Mouse (Mus musculus) CH12.LX (cell line): ENCODE results near the gene Olfr1178. TPM values are rescaled to one million over a fixed set of nuclear protein-coding genes. Genes with fewer than 3 reads are reported as not detected.

ENCODE experiments used
- DNase-seq: peaks from one replicate; pipeline ENCODE4 v3.0.0-alpha.2; 2013; ENCODE audit errors: extremely low read depth
- H3K27ac ChIP-seq: 2 replicates; pipeline ENCODE4 v1.5.1; 2012; ENCODE audit warnings: low read depth, mild to moderate bottlenecking, control low read depth, moderate library complexity; ENCODE audit not compliant: insufficient read depth
- H3K27me3 ChIP-seq: replicated peaks from 2 replicates; pipeline ENCODE3; 2012; ENCODE audit warnings: inconsistent platforms
- H3K36me3 ChIP-seq, 2 experiments: replicated peaks in 1 of 2; 2 replicates each; pipeline versions ENCODE3 to v1.6.1; 2012; ENCODE audit warnings: inconsistent platforms in 1 of 2, low read length in 1 of 2, mild to moderate bottlenecking in 1 of 2, mixed read lengths in 1 of 2, moderate library complexity in 1 of 2; ENCODE audit not compliant: control insufficient read depth in 1 of 2, insufficient read depth in 1 of 2
- H3K4me1 ChIP-seq, 2 experiments: 2 replicates each; pipeline ENCODE4 v1.6.1; 2012; ENCODE audit warnings: inconsistent platforms in 1 of 2, moderate library complexity in 1 of 2; ENCODE audit not compliant: insufficient read depth in 2 of 2, control insufficient read depth in 1 of 2
- H3K4me2 ChIP-seq: 2 replicates; pipeline ENCODE4 v1.6.1; 2012; ENCODE audit warnings: low read depth, mild to moderate bottlenecking, control low read depth; ENCODE audit not compliant: poor library complexity, insufficient read depth, severe bottlenecking
- H3K4me3 ChIP-seq, 3 experiments: fragments of 150-350 bp in 1 of 3; sonication (generic) in 1 of 3; replicated peaks in 1 of 3; 2 replicates each; pipeline versions ENCODE3 to v1.5.1; 2011 to 2012; ENCODE audit warnings: low read depth in 2 of 3, low read length in 2 of 3, mild to moderate bottlenecking in 2 of 3, moderate library complexity in 2 of 3, control low read depth in 1 of 3, improper control_type of control experiment in 1 of 3, inconsistent platforms in 1 of 3, mixed read lengths in 1 of 3; ENCODE audit not compliant: poor library complexity in 1 of 3
- H3K79me2 ChIP-seq: replicated peaks from 2 replicates; pipeline ENCODE4 v1.6.1; 2012; ENCODE audit warnings: mild to moderate bottlenecking, moderate library complexity; ENCODE audit not compliant: control insufficient read depth, poor library complexity, insufficient read depth, severe bottlenecking; ENCODE audit errors: extremely low read depth
- H3K9ac ChIP-seq: 2 replicates; pipeline ENCODE4 v1.6.1; 2012; ENCODE audit warnings: low read depth, mild to moderate bottlenecking, control low read depth, moderate library complexity; ENCODE audit not compliant: insufficient read depth
- H3K9me3 ChIP-seq: replicated peaks from 2 replicates; pipeline ENCODE3; 2012; ENCODE audit warnings: low read length, inconsistent platforms, mixed read lengths
- CHD2 ChIP-seq: IDR thresholded peaks from 2 replicates; pipeline ENCODE4 v1.6.1; 2011; ENCODE audit warnings: low read length, improper control_type of control experiment
- CTCF ChIP-seq, 2 experiments: IDR thresholded peaks in 1 of 2; conservative IDR thresholded peaks in 1 of 2; 2 replicates each; pipeline ENCODE4 v1.5.1; 2011 to 2012; ENCODE audit warnings: low read depth in 2 of 2, low read length in 2 of 2, improper control_type of control experiment in 1 of 2, inconsistent platforms in 1 of 2, mild to moderate bottlenecking in 1 of 2, moderate library complexity in 1 of 2
- ELF1 ChIP-seq: IDR thresholded peaks from 2 replicates; pipeline ENCODE4 v1.6.1; 2014; ENCODE audit warnings: low read depth, mild to moderate bottlenecking, inconsistent platforms, low read length, improper control_type of control experiment
- GABPA ChIP-seq: IDR thresholded peaks from 2 replicates; pipeline ENCODE4 v1.6.1; 2012; ENCODE audit warnings: low read depth, low read length, improper control_type of control experiment, inconsistent platforms; ENCODE audit not compliant: insufficient replicate concordance
- HCFC1 ChIP-seq: IDR thresholded peaks from 2 replicates; pipeline ENCODE4 v1.6.1; 2012; ENCODE audit warnings: low read depth, mild to moderate bottlenecking, inconsistent platforms, low read length, improper control_type of control experiment
- JUN ChIP-seq: IDR thresholded peaks from 2 replicates; pipeline ENCODE4 v1.6.1; 2011; ENCODE audit warnings: low read depth, mild to moderate bottlenecking, low read length, improper control_type of control experiment, moderate library complexity; ENCODE audit not compliant: insufficient read depth
- JUND ChIP-seq: conservative IDR thresholded peaks from 2 replicates; pipeline ENCODE4 v1.6.1; 2011; ENCODE audit warnings: low read depth, low read length, improper control_type of control experiment
- MAFK ChIP-seq: IDR thresholded peaks from 2 replicates; pipeline ENCODE4 v1.6.1; 2011; ENCODE audit warnings: low read length, improper control_type of control experiment; ENCODE audit not compliant: insufficient replicate concordance
- MAX ChIP-seq: IDR thresholded peaks from 2 replicates; pipeline ENCODE4 v1.6.1; 2011; ENCODE audit warnings: low read length, improper control_type of control experiment
- MAZ ChIP-seq: IDR thresholded peaks from 2 replicates; pipeline ENCODE4 v1.6.1; 2012; ENCODE audit warnings: low read depth, mild to moderate bottlenecking, inconsistent platforms, low read length, improper control_type of control experiment, moderate library complexity
- MXI1 ChIP-seq: IDR thresholded peaks from 2 replicates; pipeline ENCODE4 v1.6.1; 2011; ENCODE audit warnings: mild to moderate bottlenecking, low read depth, low read length, improper control_type of control experiment
- MYC ChIP-seq: IDR thresholded peaks from 2 replicates; pipeline ENCODE4 v1.6.1; 2011; ENCODE audit warnings: low read depth, mild to moderate bottlenecking, improper control_type of control experiment, low read length
- PAX5 ChIP-seq: IDR thresholded peaks from 2 replicates; pipeline ENCODE4 v1.6.1; 2012; ENCODE audit warnings: low read length, inconsistent platforms, mixed read lengths
- RAD21 ChIP-seq: IDR thresholded peaks from 2 replicates; pipeline ENCODE4 v1.6.1; 2011; ENCODE audit warnings: low read depth, mild to moderate bottlenecking, low read length, improper control_type of control experiment, moderate library complexity
- SMC3 ChIP-seq: IDR thresholded peaks from 2 replicates; pipeline ENCODE4 v1.6.1; 2011; ENCODE audit warnings: low read depth, low read length, improper control_type of control experiment
- TBP ChIP-seq: conservative IDR thresholded peaks from 2 replicates; pipeline ENCODE4 v1.6.1; 2011; ENCODE audit warnings: low read depth, low read length, improper control_type of control experiment
- TCF12 ChIP-seq: IDR thresholded peaks from 2 replicates; pipeline ENCODE4 v1.6.1; 2014; ENCODE audit warnings: low read depth, mild to moderate bottlenecking, inconsistent platforms, low read length, improper control_type of control experiment
- ZMIZ1 ChIP-seq: IDR thresholded peaks from 2 replicates; pipeline ENCODE4 v1.6.1; 2012; ENCODE audit warnings: low read depth, mild to moderate bottlenecking, inconsistent platforms, low read length, improper control_type of control experiment
- dilution Hi-C: fragments of 300-500 bp; cut with MboI; formaldehyde crosslinking; loops from 2 replicates; pipeline ENCODE4 v1.14.3; 2020; ENCODE audit warnings: low sequenced_read_pairs; ENCODE audit not compliant: extremely low pct_unique_long_range_greater_than_20kb, extremely low pct_ligation_motif_present
- in situ Hi-C: fragments of 300-500 bp; cut with MboI; formaldehyde crosslinking; loops from 3 replicates; pipeline ENCODE4 v1.14.3; 2019; ENCODE audit warnings: low sequenced_read_pairs, low pct_ligation_motif_present, low pct_unique_long_range_greater_than_20kb, mixed read lengths
- polyA plus RNA-seq: library from polyadenylated mRNA; unstranded; fragments of >175 nt; gene quantifications from 2 replicates; pipeline ENCODE4 v1.2.1, GENCODE M21; 2012; ENCODE audit warnings: low read depth; ENCODE audit not compliant: insufficient read length
- total RNA-seq, 2 experiments: library from RNA; depleted of rRNA; stranded (reverse); fragments of 300-350 nt in 1 of 2; fragments of >200 nt in 1 of 2; gene quantifications; 2 replicates each; pipeline ENCODE4 v1.2.3; 2012 to 2014

Olfr1178 gene
- not detected in 2 replicates for total RNA-seq (2012; rRNA removed)
- total RNA-seq (2014; rRNA removed) = not detected in 2 replicates
- polyA plus RNA-seq = 0.04 TPM in 1 of 2 replicates, not detected in the other

DNA sequence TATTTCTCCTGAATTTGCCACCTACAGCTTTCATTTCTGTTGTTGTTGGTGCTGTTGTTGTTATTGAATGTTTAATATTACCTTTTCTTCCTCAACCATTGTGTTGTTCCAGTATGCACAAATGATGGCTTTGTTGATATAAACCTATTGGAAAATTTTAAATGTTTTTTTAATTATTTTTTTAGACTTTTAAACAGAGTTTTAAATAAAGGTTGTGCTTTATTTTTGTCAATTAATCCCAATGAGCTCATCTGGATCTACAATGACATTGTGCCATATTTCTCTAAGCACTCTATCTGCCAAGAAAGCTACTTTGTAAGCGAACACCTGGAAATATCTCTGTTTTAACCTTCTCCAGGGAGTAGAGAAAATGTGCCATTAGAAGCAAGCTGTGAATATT is at the start of gene Olfr1178:
Olfr1178 (plus strand) TSS at position 301 of the 400 bp plus-strand sequence.
- in situ Hi-C loops (no loop called here), dilution Hi-C loops (no loop called here)
- H3K4me3 ChIP-seq = no peak within 1 kb of the TSS
- no peak within 1 kb of the TSS for H3K4me2 ChIP-seq
- peaks cover 6% of the 10 kb centered on the region for H3K9me3 ChIP-seq
- no peak within 1 kb of the TSS for H3K27ac ChIP-seq
- no peak for DNase-seq
- no peak for TF ChIP-seq ELF1
- TF ChIP-seq CHD2 = no peak
- TF ChIP-seq HCFC1 = no peak
- TF ChIP-seq JUND = no peak
- H3K4me1 ChIP-seq = no peaks in the 10 kb centered on the region
- H3K79me2 ChIP-seq = no peaks in the 10 kb centered on the region
- H3K27me3 ChIP-seq = no peaks in the 10 kb centered on the region
- H3K36me3 ChIP-seq = no peaks in the 10 kb centered on the region
- H3K9ac ChIP-seq = no peak within 1 kb of the TSS

DNA sequence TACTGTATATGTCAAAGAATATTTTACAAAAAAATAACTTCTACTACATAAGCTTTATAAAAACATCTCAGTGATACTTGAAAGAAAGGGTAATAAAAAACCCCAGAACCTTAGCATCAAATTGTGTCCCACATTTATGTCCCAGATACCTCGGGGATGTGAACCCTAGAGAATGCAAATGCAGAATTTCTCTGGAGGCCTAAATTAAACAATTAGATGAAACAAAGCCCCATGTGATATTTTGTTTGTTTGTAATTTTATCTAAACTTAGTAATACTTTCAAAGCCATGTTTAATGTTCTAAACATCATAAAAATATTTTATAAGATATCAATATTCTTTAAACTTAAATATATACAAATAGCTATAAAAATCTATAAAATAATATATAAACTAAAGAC is 40.5 kb upstream of the Olfr1178 start, which contains the start of gene Olfr1177-ps:
Olfr1177-ps (minus strand) TSS at position 101 of the 400 bp plus-strand sequence.
- H3K4me3 ChIP-seq = no peak within 1 kb of the TSS
- dilution Hi-C loops (no loop called here), in situ Hi-C loops (no loop called here)
- H3K4me2 ChIP-seq = no peak within 1 kb of the TSS
- H3K79me2 ChIP-seq = no peaks in the 10 kb centered on the region
- no peaks in the 10 kb centered on the region for H3K4me1 ChIP-seq
- no peak within 1 kb of the TSS for H3K9ac ChIP-seq
- H3K9me3 ChIP-seq = peaks cover 11% of the 10 kb centered on the region
- no peak for TF ChIP-seq MAZ
- TF ChIP-seq PAX5 = no peak
- H3K36me3 ChIP-seq = no peaks in the 10 kb centered on the region
- DNase-seq = no peak
- H3K27me3 ChIP-seq = no peaks in the 10 kb centered on the region
- H3K27ac ChIP-seq = no peak within 1 kb of the TSS

DNA sequence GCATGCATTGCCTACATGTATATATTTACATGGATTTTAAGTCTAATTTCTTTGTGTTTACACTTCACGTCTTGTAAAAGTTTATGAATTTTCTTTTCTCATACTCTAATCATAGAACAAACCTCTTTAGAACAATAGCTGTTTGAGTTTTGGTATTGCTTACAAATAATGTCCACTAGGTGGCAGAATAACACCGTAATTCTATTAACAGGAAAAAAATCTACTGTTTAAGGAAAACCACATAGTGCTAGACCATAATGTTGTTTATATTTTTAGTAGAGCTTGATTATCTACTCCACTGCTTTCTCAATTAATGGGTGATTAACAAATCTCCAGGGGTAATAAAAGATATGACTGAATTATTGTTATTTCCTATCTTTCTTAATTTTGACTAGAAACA is 30.6 kb upstream of the Olfr1178 start:
- no peak overlapping the region for H3K9ac ChIP-seq
- TF ChIP-seq MAFK (no peak), CTCF (conservative IDR thresholded peaks at IDR 0.05 in 1 of 2, IDR thresholded peaks at IDR 0.05 in 1 of 2; ENCODE audit: low read depth in 2 of 2, low read length in 2 of 2) (peak in 1 of 2 experiments; percentile 58; a peak in 2 of 4 replicates), TBP (no peak), SMC3 (peak; percentile 53), JUN (no peak), MAX (no peak), TCF12 (no peak), GABPA (no peak), MXI1 (no peak), MYC (no peak), ELF1 (no peak), ZMIZ1 (no peak), RAD21 (peak; percentile 78)
- in situ Hi-C loops = no loop called here
- H3K27me3 ChIP-seq = no peaks in the 10 kb centered on the region
- no peaks in the 10 kb centered on the region for H3K36me3 ChIP-seq
- H3K4me3 ChIP-seq = no peak overlapping the region
- no peak overlapping the region for H3K27ac ChIP-seq
- no peak overlapping the region for H3K4me2 ChIP-seq
- H3K79me2 ChIP-seq = no peaks in the 10 kb centered on the region
- H3K9me3 ChIP-seq = peaks cover 4% of the 10 kb centered on the region
- dilution Hi-C loops = no loop called here
- peak; percentile 10 for DNase-seq
- no peaks in the 10 kb centered on the region for H3K4me1 ChIP-seq
